Mouse (Mus musculus): ENCODE measurements around the gene Etnk1. TPM values are rescaled to one million over a fixed set of nuclear protein-coding genes. Genes with fewer than 3 reads are reported as not detected.

Gene Etnk1
- polyA plus RNA-seq (2012): 0.14 and 0.36 TPM in 2 replicates

DNA sequence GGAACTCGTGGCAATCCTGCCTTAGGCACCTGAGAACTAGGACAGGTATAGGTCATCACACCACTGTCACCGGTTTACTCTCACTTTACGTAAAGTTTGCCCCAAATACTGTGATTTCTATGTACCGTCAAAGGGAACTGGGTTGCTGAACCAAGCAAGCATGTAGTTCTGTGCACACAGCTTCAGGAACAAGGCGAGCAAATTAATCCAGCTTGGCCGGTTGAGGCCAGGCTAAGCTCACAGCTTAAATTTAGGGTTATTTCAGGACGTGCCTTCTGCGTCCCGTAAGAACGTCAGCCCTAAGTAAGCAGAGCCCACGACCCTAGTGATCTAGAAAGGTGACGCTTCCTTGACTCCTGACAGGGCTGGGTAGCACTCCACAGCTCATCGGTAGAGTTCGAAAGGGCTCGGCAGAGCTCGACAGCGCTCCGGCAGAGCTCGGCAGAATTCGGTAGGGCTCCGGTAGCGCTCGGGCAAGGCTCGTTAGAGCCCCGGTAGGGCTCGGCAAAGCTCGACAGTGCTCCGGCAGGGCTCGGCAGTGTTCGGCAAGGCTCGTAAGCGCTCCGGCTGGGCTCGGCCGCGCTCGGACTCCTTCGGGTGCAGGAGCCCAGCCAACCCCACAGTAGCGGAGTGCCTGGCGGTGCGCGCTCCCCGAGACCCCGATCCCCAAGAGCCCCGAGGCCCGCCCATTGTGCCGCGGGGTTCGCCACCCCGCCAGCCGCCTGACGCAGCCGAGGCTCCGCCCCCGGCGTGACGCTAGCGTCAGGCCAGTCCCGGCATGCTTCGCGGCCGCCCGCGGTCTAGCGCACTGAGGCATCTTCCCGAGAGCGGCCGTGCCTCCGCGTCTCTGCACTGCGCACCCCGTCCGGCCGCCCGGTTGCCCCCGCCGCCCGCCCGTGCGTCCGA, at the start of gene Etnk1:
Etnk1 (plus strand) TSS at position 770 of the 906 bp plus-strand sequence.
- TF ChIP-seq GATA1 (IDR thresholded peaks at IDR 0.05; ENCODE audit: low read length) (no peak), TAL1 (IDR thresholded peaks at IDR 0.05; ENCODE audit: low read length) (no peak)
- Histone ChIP-seq H3K9me3 (ENCODE audit: control insufficient read depth, low read length) (no peaks in the 10 kb centered on the region), H3K27me3 (ENCODE audit: control insufficient read depth) (no peaks in the 10 kb centered on the region), H3K36me3 (ENCODE audit: control insufficient read depth) (peaks cover 24% of the 10 kb centered on the region), H3K4me1 (ENCODE audit: control insufficient read depth) (peaks cover 36% of the 10 kb centered on the region), H3K4me3 (replicated peaks) (peak within 1 kb of the TSS; percentile 100)

DNA sequence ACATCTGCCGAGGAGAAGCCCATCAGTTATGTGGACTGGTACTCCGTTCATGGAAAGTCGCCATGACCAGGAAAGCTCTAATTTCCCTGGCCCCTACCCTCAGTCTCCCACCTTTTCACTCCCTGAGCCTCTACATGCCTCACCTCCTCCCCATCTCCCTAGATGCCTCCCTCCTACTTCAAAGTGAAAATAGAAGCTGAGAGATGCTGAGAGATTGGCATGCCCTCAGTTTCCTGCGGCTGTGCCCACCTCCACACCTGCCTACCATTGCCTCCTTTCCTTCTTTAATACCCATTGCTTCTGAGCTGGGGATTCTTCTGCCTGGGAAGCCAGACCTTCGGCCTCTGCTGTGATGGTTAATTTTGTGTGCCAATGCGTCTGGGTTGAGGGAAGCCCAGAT, 47.7 kb upstream of the Etnk1 start:
- H3K4me3 ChIP-seq (replicated peaks): no peak overlapping the region
- H3K9me3 ChIP-seq (ENCODE audit: control insufficient read depth, low read length): 0 out of 2 replicates have a peak, but pooled peaks cover 3% of the 10 kb centered on the region
- TF ChIP-seq TAL1 (IDR thresholded peaks at IDR 0.05; ENCODE audit: low read length): no peak

GRCm38 (mm10) chr6:143125721-143126120, 41.3 kb upstream of the Etnk1 start:
- H3K36me3 ChIP-seq (ENCODE audit: control insufficient read depth): no peaks in the 10 kb centered on the region
- no peaks in the 10 kb centered on the region for H3K27me3 ChIP-seq (ENCODE audit: control insufficient read depth)
- H3K4me3 ChIP-seq (replicated peaks): no peak overlapping the region
- H3K4me1 ChIP-seq (ENCODE audit: control insufficient read depth): no peaks in the 10 kb centered on the region
- H3K9me3 ChIP-seq (ENCODE audit: control insufficient read depth, low read length): 0 out of 2 replicates have a peak, but pooled peaks cover under 1% of the 10 kb centered on the region
- TF ChIP-seq TAL1 (IDR thresholded peaks at IDR 0.05; ENCODE audit: low read length): no peak
- no peak for TF ChIP-seq GATA1 (IDR thresholded peaks at IDR 0.05; ENCODE audit: low read length)

More for the DNA sequence above, 47.7 kb upstream of the Etnk1 start:
- H3K36me3 ChIP-seq (ENCODE audit: control insufficient read depth): no peaks in the 10 kb centered on the region
- H3K27me3 ChIP-seq (ENCODE audit: control insufficient read depth): no peaks in the 10 kb centered on the region
- H3K4me1 ChIP-seq (ENCODE audit: control insufficient read depth): peaks cover 6% of the 10 kb centered on the region

DNA sequence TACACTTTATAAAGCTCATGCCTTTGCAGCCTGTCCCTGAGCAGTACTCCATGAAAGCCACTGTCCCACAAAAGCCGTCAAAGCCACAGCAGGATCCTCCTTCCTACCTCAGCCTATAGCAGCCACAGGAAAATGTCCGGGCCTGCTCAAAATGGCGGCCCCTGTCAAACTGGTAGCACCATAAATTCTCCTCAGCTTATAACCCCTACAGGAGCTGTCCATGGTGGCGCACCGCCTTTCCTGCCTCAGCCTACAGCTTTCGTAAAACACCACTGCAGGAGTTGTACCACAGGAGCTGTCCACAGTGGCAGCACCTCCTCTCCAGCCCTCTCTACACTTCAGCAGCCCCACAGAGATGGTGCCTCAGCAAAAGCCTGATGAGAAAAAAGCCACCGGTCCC, 37.6 kb upstream of the Etnk1 start:
- H3K36me3 ChIP-seq (ENCODE audit: control insufficient read depth): no peaks in the 10 kb centered on the region
- TF ChIP-seq TAL1 (IDR thresholded peaks at IDR 0.05; ENCODE audit: low read length): no peak
- TF ChIP-seq GATA1 (IDR thresholded peaks at IDR 0.05; ENCODE audit: low read length): no peak
- no peaks in the 10 kb centered on the region for H3K27me3 ChIP-seq (ENCODE audit: control insufficient read depth)
- H3K9me3 ChIP-seq (ENCODE audit: control insufficient read depth, low read length): no peaks in the 10 kb centered on the region
- no peaks in the 10 kb centered on the region for H3K4me1 ChIP-seq (ENCODE audit: control insufficient read depth)
- H3K4me3 ChIP-seq (replicated peaks): no peak overlapping the region

DNA sequence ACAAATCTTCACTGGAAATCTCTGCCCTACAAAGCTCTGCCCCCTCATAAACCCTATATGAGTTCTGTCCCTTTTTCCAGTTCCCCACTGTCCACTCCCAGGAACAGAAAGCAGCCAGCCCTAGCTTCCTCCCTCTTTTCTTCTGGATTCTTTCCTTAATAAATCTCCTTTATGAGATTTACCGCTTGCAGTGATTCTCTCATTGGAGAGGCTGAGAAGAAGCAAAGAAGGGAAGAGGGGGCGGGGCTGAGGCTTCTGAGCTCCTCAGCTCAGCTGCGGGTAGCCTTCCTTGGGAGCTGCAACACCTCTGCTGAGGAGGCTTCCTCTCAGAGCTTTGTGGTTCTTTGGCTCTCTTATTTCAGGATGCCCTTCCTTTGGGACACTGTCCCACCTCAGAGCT, 37.1 kb upstream of the Etnk1 start:
- no peaks in the 10 kb centered on the region for H3K9me3 ChIP-seq (ENCODE audit: control insufficient read depth, low read length)
- H3K27me3 ChIP-seq (ENCODE audit: control insufficient read depth): no peaks in the 10 kb centered on the region
- H3K4me3 ChIP-seq (replicated peaks): no peak overlapping the region
- H3K36me3 ChIP-seq (ENCODE audit: control insufficient read depth): no peaks in the 10 kb centered on the region
- no peaks in the 10 kb centered on the region for H3K4me1 ChIP-seq (ENCODE audit: control insufficient read depth)
- TF ChIP-seq GATA1 (IDR thresholded peaks at IDR 0.05; ENCODE audit: low read length) (no peak), TAL1 (IDR thresholded peaks at IDR 0.05; ENCODE audit: low read length) (no peak)

DNA sequence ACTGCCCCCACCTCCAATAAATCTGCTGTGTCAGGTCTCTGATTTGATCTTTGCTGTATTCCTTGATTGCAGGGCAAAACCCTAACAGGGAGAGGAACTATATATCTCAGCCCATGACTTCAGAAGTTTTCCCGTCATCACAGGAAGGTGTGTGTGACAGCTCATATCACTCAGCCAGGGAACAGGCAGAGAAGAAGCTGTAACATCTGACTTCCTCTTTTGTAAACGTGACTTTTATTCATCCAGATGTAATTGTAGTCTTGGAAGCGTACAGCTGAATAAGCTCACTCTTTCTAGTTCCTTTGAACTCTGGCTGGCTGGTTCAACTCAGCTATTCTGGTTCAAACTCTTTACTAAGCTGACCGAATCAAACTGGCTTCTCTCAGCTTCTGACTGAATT, 36.6 kb upstream of the Etnk1 start:
- no peaks in the 10 kb centered on the region for H3K4me1 ChIP-seq (ENCODE audit: control insufficient read depth)
- H3K9me3 ChIP-seq (ENCODE audit: control insufficient read depth, low read length): no peaks in the 10 kb centered on the region
- no peaks in the 10 kb centered on the region for H3K27me3 ChIP-seq (ENCODE audit: control insufficient read depth)
- H3K4me3 ChIP-seq (replicated peaks): no peak overlapping the region
- TF ChIP-seq GATA1 (IDR thresholded peaks at IDR 0.05; ENCODE audit: low read length) (no peak), TAL1 (IDR thresholded peaks at IDR 0.05; ENCODE audit: low read length) (no peak)
- no peaks in the 10 kb centered on the region for H3K36me3 ChIP-seq (ENCODE audit: control insufficient read depth)

GRCm38 (mm10) chr6:143131895-143132652, 34.9 kb upstream of the Etnk1 start:
- Histone ChIP-seq H3K36me3 (ENCODE audit: control insufficient read depth) (no peaks in the 10 kb centered on the region), H3K4me3 (replicated peaks) (no peak overlapping the region), H3K4me1 (ENCODE audit: control insufficient read depth) (no peaks in the 10 kb centered on the region), H3K27me3 (ENCODE audit: control insufficient read depth) (no peaks in the 10 kb centered on the region), H3K9me3 (ENCODE audit: control insufficient read depth, low read length) (no peaks in the 10 kb centered on the region)
- TF ChIP-seq TAL1 (IDR thresholded peaks at IDR 0.05; ENCODE audit: low read length) (no peak), GATA1 (IDR thresholded peaks at IDR 0.05; ENCODE audit: low read length) (no peak)

DNA sequence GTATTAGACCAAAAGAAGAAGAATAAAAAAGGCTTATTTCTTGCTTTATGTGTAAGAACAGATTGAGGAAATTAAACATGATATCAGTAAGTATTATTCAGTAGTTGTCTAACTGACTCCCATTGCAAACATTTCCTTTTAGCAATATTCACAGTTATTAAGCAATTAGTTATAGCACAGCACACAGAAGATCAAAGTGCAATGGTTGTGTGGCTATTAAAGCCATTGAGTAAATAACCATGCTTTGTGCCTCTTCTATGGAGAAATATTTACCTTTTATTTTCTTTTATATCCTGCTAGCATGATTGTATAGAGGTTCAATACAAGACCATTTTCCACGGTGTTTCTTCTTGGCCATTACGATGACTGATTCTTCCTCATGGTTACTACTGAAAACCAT, 33.9 kb upstream of the Etnk1 start:
- Histone ChIP-seq H3K9me3 (ENCODE audit: control insufficient read depth, low read length) (no peaks in the 10 kb centered on the region), H3K4me3 (replicated peaks) (no peak overlapping the region), H3K27me3 (ENCODE audit: control insufficient read depth) (no peaks in the 10 kb centered on the region), H3K4me1 (ENCODE audit: control insufficient read depth) (no peaks in the 10 kb centered on the region), H3K36me3 (ENCODE audit: control insufficient read depth) (no peaks in the 10 kb centered on the region)
- TF ChIP-seq TAL1 (IDR thresholded peaks at IDR 0.05; ENCODE audit: low read length) (no peak), GATA1 (IDR thresholded peaks at IDR 0.05; ENCODE audit: low read length) (no peak)

DNA sequence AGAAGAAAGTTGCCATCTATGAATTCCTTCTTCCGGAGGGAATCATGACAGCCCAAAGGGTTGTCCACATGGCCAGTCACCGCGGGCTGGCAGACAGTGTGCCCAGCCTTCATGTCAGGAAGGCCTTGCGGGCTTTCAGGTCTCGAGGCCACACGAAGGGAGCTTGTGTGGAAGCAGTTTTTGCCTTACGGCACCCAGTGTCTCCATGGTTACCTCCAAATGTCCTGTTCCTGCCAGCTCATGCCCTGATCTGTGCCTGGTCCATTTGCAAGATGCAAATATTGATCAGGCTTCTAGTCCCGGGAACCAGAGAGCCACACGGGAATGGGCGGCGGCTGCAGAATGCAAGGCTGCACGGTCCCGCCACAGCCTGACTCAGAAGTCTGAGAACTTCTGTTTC, 31.9 kb upstream of the Etnk1 start:
- Histone ChIP-seq H3K27me3 (ENCODE audit: control insufficient read depth) (no peaks in the 10 kb centered on the region), H3K4me1 (ENCODE audit: control insufficient read depth) (no peaks in the 10 kb centered on the region), H3K9me3 (ENCODE audit: control insufficient read depth, low read length) (no peaks in the 10 kb centered on the region), H3K36me3 (ENCODE audit: control insufficient read depth) (no peaks in the 10 kb centered on the region), H3K4me3 (replicated peaks) (no peak overlapping the region)
- no peak for TF ChIP-seq TAL1 (IDR thresholded peaks at IDR 0.05; ENCODE audit: low read length)
- no peak for TF ChIP-seq GATA1 (IDR thresholded peaks at IDR 0.05; ENCODE audit: low read length)

Data from erythroblast, embryonic 14.5 days (primary cell).